Mouse (Mus musculus) cerebellum, postnatal 36 days (tissue): ENCODE data around the gene Zfp987.
"Not testable (repeated sequence)": the region's sequence is repeated elsewhere in the genome, so short reads cannot be mapped to it uniquely, and the experiment has no call there.

Experiments
- DNase-seq, 2 experiments: peaks; one replicate each; pipeline ENCODE4 v3.0.0; 2021 to 2022; ENCODE audit warnings: mixed read lengths in 2 of 2

Gene Zfp987

DNA sequence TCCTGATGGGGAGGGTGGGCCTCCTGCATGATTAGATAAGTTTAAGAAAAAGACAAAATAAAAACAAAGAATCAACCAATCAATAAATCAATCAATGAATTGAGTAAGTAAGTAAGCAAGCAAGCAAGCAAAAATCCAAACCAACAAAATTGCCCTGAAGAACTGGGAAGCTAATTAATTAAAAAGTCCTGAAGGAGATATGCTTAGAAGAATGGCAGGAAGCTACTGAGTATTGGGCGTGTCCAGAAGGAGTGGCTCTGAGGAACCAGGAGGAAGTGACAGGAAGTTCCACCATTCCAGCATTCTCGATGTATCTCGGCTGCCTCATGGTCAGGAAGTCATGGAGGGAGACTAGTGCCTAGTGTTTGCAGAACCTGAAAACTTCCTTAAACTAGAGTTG lies at the start of gene Zfp987:
Zfp987 (plus strand) TSS at position 301 of the 400 bp plus-strand sequence.
- DNase-seq = not testable (repeated sequence)

DNA sequence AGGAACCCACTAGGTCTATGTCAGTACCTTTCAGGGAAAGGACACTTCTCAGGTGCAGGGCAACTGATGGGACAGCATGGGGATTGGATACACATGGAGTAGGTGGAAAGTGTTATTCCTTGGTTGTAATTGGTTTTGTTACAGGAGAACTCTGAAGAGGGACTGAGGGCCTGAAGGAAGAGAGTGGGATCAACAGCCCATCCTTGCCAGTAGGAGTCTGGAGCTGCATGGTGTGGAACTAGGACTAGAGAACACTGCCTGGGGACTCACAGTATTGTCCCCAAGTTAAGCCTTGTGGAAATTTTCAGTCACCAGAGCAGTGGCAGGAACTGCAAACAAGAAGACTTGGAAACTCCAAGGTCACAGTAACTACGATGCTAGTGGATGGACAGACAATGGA lies 44.6 kb upstream of the Zfp987 start:
- not testable (repeated sequence) for DNase-seq

- DNase-seq = not testable (repeated sequence)
Measured at GRCm38 (mm10) chr4:146053445-146053844, 43.7 kb upstream of the Zfp987 start.

- no peak for DNase-seq
Measured at GRCm38 (mm10) chr4:146055335-146055734, 41.8 kb upstream of the Zfp987 start.

- DNase-seq = not testable (repeated sequence)
Measured at GRCm38 (mm10) chr4:146058646-146059045, 38.5 kb upstream of the Zfp987 start.

DNA sequence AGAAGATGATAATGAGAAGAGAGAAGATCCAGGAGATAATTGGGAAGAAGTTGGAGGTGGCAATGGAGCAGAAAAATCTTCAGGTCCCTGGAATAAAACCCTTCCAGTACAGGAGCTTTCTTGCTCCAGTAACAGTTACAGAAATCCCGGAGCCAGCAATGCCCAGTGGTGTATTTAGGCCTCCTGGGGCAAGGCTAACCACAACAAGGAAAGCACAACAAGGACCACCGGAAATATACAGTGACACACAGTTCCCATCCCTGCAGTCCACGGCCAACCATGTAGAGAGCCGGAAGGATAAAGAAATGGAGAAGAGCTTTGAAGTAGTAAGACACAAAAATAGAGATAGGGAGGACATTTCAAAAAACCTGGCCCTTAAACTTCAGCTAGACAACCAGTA lies 38.0 kb upstream of the Zfp987 start:
- DNase-seq = not testable (repeated sequence)

DNA sequence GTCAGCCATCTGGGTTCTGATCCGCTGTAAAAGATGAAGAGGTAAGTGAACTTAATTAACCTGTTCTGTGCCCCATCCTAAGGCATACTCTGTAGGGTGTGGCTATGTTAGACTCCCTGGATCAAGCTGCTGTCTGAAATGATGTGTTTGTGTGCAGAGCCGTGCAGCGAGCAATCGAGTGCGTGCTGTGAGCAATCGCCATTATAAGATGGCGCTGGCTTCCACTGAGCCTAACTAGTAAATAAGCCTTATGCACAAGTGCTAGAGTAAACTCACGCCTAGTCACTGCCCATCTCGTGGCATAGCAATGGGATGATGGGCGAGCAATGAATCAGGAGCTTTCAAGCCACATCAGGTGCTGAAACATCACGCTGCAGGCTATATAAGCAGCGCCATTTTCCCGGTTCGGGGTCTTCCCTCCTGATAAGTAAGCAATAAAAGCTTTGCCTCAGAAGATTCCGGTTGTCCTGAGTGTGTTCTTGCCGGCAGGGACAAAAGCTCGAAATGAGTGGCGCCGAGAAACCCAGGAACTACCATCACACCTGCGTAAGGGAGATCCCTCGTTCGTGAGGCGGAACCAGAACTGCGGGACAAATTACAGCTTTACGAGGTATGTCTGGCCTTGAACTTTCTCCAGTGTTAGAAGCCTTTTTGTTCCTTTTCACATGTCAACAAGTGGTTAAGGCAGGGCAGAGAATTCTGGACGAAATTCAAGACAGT lies 37.0 kb upstream of the Zfp987 start:
- not testable (repeated sequence) for DNase-seq

GRCm38 (mm10) chr4:146061082-146061481 lies 36.0 kb upstream of the Zfp987 start:
- not testable (repeated sequence) for DNase-seq

- DNase-seq = not testable (repeated sequence)
Measured at GRCm38 (mm10) chr4:146062021-146062420, 35.1 kb upstream of the Zfp987 start.

- DNase-seq = not testable (repeated sequence)
Measured at GRCm38 (mm10) chr4:146063001-146063400, 34.1 kb upstream of the Zfp987 start.

DNA sequence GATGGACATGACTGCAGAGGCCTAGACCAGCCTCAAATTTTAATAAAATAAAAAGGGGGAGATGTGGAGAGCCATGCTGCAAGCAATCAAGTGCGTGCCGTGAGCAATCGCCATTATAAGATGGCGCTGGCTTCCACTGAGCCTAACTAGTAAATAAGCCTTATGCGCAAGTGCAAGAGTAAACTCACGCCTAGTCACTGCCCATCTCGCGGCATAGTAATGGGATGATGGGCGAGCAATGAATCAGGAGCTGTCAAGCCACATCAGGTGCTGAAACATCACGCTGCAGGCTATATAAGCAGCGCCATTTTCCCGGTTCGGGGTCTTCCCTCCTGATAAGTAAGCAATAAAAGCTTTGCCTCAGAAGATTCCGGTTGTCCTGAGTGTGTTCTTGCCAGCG lies 33.5 kb upstream of the Zfp987 start:
- not testable (repeated sequence) for DNase-seq

DNA sequence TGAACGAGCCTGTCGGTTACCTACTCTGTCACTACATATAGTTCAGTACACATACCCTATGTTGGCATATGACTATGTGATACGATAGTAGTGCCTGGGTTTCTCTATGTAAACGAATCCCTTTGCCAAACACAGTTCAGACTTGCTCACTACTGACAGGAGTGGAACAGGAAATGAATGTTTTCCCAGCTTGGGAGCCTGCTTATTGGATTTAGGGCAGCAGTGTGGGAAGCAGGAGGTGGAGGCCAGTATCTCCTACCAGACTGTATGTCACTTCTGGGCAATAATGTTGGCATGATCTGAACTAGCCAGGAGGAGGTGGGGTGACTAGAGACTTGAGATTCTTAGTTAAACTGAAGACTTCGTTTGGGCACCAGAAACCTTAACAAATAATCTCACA lies 32.3 kb upstream of the Zfp987 start:
- not testable (repeated sequence) for DNase-seq

DNA sequence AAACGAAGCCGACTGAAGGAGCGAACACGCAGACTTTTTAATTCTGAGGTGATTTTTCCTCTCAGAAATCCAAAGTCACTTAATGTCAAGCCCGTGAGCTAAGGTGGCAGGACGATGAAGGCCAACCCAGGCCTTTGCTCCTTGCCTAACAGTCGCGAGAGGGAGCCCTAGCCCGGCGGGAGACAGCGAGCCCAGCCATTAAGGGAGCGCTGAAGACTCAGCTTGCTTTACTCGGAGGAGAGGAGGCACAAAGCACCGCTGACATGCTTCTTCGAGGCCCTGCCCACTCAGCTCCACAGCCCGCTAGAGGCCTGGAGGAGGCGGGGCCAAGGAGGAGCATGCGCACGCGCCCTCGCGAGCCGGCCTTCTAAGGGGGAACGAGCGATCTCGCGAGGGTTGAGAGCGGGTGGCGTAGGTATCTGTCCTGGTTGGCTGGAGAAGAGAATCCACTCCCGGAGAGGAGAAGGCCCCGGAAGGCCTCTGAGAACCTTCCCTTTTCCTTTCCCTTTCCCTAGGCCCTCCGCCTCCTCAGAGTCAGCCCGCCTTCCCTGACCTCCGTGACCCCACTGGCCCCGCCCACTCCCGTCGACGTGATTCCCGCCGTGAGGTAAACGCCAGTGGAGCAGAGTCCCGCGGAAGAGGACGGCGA lies 30.0 kb upstream of the Zfp987 start:
- DNase-seq = not testable (repeated sequence)

DNA sequence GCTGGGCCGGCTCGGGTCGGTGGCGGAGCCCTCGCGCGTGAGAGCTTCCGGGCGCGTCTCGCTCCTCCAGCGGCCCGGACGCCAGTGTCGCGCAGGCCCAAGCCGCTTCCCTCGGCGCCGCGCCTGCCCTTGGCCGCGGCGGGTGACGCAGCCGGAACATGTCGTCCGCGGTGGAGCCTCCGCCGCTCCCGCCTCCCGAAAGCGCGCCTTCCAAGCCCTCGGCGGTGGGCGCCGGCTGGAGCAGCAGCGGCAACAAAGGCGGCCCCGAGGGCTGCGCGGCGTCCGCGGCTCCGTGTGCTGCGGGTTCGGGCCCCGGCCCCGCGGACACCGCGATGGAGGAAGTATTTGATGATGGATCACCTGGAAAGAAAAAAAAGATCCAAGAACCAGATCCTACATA lies 29.5 kb upstream of the Zfp987 start:
- not testable (repeated sequence) for DNase-seq

DNA sequence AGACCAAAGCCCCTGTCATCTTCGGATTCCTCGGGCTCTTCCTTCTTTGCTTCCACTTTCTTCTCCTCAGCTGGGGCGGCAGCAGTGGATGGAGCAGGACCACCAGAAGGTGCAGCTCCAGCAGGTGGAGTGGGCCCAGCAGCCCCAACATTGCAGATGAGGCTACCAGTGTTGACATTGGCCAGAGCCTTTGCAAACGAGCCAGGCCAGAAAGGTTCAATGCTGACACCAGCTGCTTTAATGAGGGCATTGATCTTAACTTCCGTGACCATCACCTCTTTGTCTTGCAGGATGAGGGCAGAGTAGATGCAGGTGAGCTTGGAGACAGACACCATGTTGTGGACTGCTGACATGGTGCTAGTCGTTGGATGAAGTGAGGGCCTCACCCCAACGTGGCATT lies 23.8 kb upstream of the Zfp987 start:
- not testable (repeated sequence) for DNase-seq

GRCm38 (mm10) chr4:146101448-146101847 lies 4.3 kb downstream of the Zfp987 start:
- not testable (repeated sequence) for DNase-seq

GRCm38 (mm10) chr4:146156524-146156923 lies 59.4 kb downstream of the Zfp987 start, which contains the start of gene Zfp600:
Gene Zfp600 (plus strand): TSS chr4:146156824.
- not testable (repeated sequence) for DNase-seq

DNA sequence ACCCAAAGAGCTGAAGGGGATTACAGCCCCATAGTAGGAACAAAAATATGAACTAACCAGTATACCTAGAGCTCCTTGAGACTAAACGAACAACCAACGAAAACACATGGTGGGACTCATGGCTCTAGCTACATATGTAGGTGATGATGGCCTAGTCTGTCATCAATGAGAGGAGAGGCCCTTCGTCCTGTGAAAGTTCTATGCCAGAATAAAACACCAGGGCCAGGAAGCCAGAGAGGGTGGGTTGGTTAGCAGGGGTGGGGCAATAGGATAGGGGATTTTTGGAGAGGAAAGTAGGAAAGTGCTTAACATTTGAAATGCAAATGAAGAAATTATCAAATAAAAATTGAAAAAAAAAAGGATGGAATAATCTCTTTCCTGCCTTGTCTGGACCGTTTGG lies 65.8 kb downstream of the Zfp987 start:
- not testable (repeated sequence) for DNase-seq

DNA sequence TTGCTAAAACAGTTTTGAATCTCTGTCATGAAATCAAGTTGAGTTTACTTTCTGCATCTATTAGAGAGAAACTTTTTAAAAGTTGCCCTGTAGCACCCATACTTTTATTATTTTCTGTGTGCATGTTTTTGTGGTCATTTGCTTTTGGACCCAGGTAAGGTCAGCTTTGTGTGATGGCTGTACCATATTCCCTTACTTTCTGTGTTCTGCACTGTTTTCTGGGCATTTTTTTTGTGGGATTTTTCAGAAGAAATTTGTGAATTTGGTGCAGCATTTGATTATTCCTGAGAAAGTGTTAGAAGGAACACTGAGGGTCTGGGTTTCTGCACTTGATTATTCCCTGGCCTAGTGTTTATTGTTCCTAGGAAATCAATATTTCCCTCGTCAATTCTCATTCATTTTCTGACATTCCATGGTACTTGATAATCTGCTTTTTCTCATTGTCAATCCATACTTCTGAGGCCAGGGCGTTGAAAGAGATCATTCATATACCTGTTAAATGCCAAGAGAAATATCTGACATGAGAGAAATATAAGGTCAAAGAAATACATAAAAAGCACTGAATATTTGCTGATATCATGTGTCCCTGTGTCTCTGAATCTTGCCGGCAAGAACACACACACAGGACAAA lies 70.2 kb downstream of the Zfp987 start:
- DNase-seq = not testable (repeated sequence)

- DNase-seq = not testable (repeated sequence)
Measured at GRCm38 (mm10) chr4:146167879-146168532, 70.9 kb downstream of the Zfp987 start.

GRCm38 (mm10) chr4:146168730-146169215 lies 71.7 kb downstream of the Zfp987 start:
- not testable (repeated sequence) for DNase-seq

- DNase-seq = peak in 1 of 2 experiments; percentile 4
Measured at GRCm38 (mm10) chr4:146173378-146174226, 76.5 kb downstream of the Zfp987 start.
